Mouse (Mus musculus): ENCODE data around the gene Vrk3. TPM values are rescaled to one million over a fixed set of nuclear protein-coding genes. Genes with fewer than 3 reads are reported as not detected.
"Not testable (repeated sequence)": the region's sequence is repeated elsewhere in the genome, so short reads cannot be mapped to it uniquely, and the experiment has no call there.

Vrk3 gene
- total RNA-seq (2021) = 10 to 100 TPM; 31.8 to 34.8 TPM

GRCm38 (mm10) chr7:44748101-44749044, at the start of gene Vrk3:
TSS of gene Vrk3 (plus strand) at chr7:44748413.
- peak; percentile 94 to 95 for DNase-seq

- peak; percentile 27 to 36 for DNase-seq
Observed at GRCm38 (mm10) chr7:44701921-44702320, 46.3 kb upstream of the Vrk3 start.

- DNase-seq = no peak
Observed at GRCm38 (mm10) chr7:44702985-44703384, 45.2 kb upstream of the Vrk3 start.

- DNase-seq = peak in 1 of 2 experiments; percentile 20
Observed at GRCm38 (mm10) chr7:44704363-44704762, 43.9 kb upstream of the Vrk3 start.

- DNase-seq = no peak
Observed at GRCm38 (mm10) chr7:44705086-44705485, 43.1 kb upstream of the Vrk3 start.

- no peak for DNase-seq
Observed at GRCm38 (mm10) chr7:44706322-44706721, 41.9 kb upstream of the Vrk3 start.

- DNase-seq = no peak
Observed at GRCm38 (mm10) chr7:44707169-44707675, 41.0 kb upstream of the Vrk3 start.

- not testable (repeated sequence) for DNase-seq
Observed at GRCm38 (mm10) chr7:44708093-44708492, 40.1 kb upstream of the Vrk3 start.

- DNase-seq = no peak
Observed at GRCm38 (mm10) chr7:44708574-44708973, 39.6 kb upstream of the Vrk3 start, which contains the start of gene Izumo2. TSS of gene Izumo2 (plus strand) at chr7:44708742.

GRCm38 (mm10) chr7:44709881-44710280, 38.3 kb upstream of the Vrk3 start:
- DNase-seq = no peak

GRCm38 (mm10) chr7:44722058-44722457, 26.2 kb upstream of the Vrk3 start:
- DNase-seq = no peak

- peak in 1 of 2 experiments; percentile 9 for DNase-seq
Observed at GRCm38 (mm10) chr7:44724316-44724715, 23.9 kb upstream of the Vrk3 start.

- no peak for DNase-seq
Observed at GRCm38 (mm10) chr7:44726343-44726742, 21.9 kb upstream of the Vrk3 start.

- DNase-seq = no peak
Observed at GRCm38 (mm10) chr7:44727151-44727550, 21.1 kb upstream of the Vrk3 start.

GRCm38 (mm10) chr7:44728082-44728975, 19.9 kb upstream of the Vrk3 start:
- no peak for DNase-seq

GRCm38 (mm10) chr7:44733723-44734122, 14.5 kb upstream of the Vrk3 start:
- no peak for DNase-seq

GRCm38 (mm10) chr7:44741361-44741760, 6.9 kb upstream of the Vrk3 start:
- no peak for DNase-seq

- no peak for DNase-seq
Observed at GRCm38 (mm10) chr7:44744270-44744669, 3.9 kb upstream of the Vrk3 start.

- peak; percentile 65 to 78 for DNase-seq
Observed at GRCm38 (mm10) chr7:44745076-44745475, 3.1 kb upstream of the Vrk3 start.

GRCm38 (mm10) chr7:44747115-44747514, 1.1 kb upstream of the Vrk3 start:
- no peak for DNase-seq

- not testable (repeated sequence) for DNase-seq
Observed at GRCm38 (mm10) chr7:44750950-44751349, 2.7 kb downstream of the Vrk3 start, which contains the start of gene Zfp473. TSS of gene Zfp473 (minus strand) at chr7:44751050.

- no peak for DNase-seq
Observed at GRCm38 (mm10) chr7:44757164-44757563, 9.0 kb downstream of the Vrk3 start.

- no peak for DNase-seq
Observed at GRCm38 (mm10) chr7:44760366-44760765, 12.2 kb downstream of the Vrk3 start.

Measured in layer of hippocampus, postnatal 36 days (tissue).